Mouse (Mus musculus): Measurements from ENCODE around the gene Tmem262.
A peak's percentile ranks its signal among the peaks of the same experiment; 100 is the strongest.
"Not testable (repeated sequence)": the region's sequence is repeated elsewhere in the genome, so short reads cannot be mapped to it uniquely, and the experiment has no call there.

Tmem262 gene

DNA sequence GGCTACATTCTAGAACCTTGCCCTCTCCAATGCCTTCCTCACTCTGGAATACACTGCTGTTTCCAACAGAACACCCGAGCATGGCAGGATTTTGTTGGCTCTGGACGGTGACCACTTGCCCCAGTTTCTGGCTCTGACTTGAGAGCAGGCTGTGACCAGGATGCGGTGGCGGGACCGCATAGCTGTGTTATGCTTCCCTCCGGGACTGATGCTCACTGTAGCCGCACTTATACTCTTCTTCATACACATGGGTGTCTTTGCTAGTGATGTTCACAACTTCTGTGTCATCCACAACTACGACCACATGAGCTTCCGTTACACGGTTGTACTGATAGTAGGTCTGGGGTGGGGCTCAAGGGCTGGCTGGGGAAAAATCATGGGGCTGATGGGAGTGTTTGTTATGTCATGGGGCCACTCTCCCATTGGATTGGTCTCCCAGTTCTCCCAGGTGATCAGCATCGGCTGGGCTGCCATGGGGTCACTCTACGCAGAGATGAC lies at the start of gene Tmem262:
Gene Tmem262, plus strand, starts transcription at position 51 of the 498 bp plus-strand sequence.
- DNase-seq, result no peak

DNA sequence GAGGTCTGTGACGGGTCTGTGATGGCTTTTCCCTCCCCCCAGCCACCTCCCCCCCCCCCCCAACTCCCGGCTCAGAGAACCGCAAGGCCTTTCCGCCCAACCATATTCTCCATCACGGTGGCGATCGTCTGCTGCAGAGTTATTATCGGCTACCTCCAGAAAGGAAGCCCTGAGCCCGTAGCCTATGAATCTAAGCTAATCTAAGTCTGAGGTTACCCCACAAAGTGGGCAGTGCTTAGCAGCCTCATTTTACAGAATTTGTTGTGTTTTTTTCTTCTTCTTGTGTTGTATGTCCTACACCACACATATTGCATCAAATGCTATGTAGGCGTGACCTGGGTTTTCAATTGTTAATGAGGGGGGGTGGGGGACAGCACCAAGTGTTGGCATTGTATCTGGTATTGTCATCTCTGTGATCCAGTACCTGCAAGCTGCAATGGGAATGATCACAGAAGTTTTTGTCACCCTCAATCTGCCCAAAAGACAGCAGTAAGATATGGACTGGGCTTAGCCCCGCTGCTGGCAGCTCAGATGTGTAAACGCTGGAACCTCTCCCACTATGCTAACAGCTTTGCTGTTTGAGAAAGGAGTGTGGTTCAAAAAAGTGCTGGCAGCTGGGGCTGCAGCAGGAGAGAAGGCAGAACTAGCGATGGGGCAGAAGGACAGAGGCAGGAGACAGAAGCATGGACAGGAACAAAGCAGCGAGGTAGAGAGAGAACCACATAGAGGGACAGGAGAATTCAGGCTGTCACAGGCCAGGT lies 49.1 kb upstream of the Tmem262 start:
- DNase-seq, result no peak

DNA sequence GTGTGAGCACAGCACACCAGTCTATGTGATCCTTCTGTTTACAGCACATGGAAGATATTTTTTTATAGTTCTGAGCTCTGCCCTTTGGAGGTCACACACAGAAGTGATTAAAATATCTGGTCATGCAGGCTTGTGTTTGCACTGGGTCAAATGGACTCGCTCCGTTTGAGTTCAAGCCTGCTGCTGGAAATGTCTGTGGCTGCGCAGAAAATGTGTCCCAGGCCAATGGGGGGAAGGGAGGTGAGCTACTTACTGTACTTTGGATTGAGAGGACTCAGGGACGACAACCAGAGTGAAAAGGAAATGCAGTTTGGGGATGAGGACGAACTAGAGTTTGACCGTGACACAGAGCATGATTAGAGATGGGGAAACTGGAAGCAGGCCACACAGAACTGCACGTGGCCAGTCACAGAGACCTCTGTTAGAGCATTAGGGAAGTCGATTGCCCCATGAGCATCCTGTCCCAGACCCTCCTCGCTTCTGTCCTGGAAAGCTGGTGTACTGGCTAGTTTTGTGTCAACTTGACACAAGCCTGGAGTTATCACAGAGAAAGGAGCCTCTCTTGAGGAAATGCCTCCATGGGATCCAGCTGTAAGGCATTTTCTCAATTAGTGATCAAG lies 43.8 kb upstream of the Tmem262 start:
- no peak for DNase-seq

DNA sequence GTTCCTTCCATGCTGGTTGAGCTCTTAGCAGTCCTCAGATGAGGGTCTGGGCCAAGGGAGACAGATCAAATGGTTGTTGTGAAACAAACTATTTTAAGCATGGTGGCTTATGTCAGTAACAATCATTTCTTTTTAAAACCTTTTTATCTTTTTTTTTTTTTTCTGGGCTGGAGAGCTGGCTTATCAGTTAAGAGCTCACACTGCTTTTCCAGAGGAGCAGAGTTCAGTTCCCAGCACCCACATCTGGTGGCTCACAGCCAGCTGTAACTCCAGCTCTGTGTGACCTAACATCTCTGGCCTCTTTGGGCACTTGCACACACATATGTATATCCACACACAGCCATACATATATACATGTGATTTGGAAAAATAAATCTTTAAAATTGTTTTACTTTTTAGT lies 42.1 kb upstream of the Tmem262 start:
- no peak for DNase-seq

DNA sequence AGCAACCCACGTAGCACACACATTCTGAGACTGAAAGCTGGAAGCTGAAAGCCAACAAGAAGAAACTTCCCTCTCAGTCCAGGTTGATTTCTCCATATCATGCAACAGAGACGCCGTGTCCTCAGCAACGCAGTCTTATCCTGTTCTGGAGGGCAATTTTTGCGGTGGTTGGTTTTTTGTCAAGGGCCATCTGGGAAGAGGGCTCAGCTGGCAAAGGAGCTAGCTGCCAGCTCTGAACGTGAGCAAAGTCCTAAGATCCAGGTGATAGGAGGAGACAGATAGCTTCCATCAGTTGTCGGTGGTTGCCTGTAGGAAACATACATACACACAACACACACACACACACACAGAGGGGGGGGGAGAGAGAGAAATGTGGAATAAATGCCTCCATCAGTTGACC lies 41.5 kb upstream of the Tmem262 start:
- no peak for DNase-seq

DNA sequence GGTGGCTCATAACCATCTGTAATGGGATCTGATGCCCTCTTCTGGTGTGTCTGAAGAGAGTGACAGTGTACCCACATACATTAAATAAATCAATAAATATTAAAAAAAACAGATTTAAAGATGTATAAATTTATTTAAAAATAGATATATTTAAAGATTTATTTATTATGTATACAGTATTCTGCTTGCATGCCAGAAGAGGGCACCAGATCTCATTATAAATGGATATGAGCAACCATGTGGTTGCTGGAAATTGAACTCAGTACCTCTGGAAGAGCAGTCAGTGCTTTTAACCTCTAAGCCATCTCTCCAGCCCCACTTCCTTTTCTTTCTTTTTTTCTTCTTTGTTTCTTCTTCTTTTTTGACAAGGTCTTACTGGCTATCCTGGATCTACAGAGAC lies 39.8 kb upstream of the Tmem262 start:
- DNase-seq, result no peak

DNA sequence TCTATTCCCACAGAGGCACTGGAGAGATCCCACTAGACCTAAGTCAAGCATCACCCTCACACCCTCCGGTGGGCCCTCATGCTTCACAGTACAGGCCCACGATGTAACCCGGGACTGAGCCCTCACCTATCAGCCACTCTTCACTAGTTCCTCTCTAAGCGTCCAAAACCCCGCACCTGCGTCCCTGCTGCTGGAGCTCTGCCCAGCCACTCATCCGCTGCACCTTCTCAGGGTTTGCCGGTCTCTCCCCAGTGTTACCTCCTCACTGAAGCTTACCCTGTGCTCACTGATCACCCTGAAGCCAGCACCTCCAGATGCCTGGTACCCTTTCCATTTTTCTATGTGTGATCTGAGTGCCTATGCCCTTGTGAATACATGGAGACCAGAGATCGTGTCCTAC lies 37.5 kb upstream of the Tmem262 start:
- no peak for DNase-seq

DNA sequence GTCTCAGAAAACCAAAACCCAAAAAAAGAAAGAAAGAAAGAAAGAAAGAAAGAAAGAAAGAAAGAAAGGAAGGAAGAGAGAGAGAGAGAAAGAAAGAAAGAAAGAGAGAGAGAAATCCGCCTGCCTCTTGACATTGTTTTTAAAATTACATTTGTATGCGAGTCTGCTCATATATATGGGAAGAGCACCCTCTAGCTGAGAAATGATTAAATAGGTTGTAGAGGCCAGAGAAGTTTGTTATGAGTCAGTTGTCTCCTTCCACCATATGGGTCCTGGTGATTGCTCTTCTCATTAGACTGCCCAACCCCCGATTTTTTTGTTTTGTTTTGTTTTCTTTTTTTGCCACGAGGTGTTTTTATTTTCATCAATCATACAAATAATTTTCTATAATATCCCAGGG lies 35.7 kb upstream of the Tmem262 start:
- DNase-seq, result not testable (repeated sequence)

DNA sequence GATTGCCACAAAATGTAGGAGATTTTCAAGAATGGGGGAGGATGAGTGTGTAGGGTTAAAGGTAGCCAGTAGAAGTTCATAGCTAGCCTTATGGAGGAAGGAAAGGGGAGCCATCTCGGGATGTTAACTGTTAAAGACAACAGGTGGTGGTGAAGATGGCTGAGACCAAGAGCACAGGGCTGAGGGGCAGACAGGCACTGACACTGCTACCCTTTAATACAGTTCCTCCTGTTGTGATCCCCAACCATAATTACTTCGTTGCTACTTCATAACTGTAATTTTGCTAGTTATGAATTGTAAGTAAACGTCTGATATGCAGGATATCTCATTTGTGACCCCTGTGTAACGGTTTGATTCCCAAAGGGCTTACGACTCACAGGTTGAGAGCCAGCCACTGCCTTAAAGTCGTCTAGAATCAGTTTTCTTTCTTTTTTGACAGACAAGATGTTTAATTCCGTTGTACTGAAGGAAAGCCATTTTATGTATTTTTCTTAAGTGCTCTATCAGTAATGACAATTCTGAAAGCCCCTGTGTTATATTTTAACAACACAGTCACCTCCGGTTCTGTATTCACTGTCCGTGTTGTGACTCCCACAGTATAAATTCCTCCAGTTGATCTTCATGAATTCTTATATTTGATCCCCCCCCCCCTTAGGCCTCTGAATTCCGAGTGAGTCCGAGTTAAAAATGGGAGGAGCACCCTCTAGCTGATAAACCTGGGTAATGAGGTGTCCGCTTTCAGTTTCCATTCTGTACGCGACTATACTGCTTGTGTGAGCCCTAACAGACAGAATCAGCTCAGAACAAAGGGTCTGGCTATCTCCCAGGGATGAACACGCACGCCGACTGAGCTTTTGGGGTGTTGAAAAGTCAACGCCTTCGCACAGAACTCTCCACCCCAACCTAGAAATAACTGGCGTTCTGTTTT lies 34.2 kb upstream of the Tmem262 start:
- no peak for DNase-seq

DNA sequence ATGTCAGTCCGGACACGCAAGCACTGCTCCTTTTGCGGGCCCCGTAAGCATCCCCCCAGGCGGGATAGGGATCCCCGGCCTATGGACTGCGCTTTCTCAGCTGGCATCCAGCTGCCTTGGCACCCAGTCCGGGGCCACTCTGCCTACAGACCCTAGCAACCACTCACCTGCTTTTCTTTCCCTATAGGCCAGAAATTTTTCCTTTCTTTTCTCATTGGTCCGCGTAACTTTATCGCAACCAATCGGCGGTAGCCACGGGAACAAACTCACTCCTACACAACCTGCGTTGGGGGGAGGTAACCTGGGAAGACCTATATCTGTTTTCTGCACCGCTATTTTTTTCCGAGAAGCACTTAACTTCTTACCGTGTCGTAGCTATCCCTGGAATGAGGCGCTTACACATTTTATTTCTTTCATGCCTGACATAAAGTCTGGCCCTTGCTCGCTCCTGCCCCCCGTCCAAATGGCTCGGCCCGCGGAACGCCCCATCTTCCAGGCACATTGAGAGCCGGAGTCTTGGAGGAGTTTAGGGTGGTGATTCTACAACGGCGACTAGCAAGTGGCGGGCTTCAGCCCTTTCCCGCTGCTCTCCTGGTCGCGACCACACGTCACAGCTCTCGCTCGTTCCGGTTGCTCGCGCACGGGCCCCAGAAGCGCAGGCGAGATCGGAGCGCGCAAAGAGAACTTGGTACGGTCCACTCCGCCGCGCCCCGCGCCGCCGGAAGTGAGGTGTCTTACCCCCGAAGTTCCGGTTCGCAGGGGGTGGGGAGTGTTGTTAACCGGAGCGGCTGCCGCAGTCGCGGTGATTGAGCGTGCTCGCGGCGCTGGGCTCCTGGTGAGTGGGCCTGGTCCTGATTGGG lies 33.3 kb upstream of the Tmem262 start, which contains the start of gene Syvn1:
Gene Syvn1, plus strand, starts transcription at position 283 of the 860 bp plus-strand sequence.
- DNase-seq, result peak; percentile 90

DNA sequence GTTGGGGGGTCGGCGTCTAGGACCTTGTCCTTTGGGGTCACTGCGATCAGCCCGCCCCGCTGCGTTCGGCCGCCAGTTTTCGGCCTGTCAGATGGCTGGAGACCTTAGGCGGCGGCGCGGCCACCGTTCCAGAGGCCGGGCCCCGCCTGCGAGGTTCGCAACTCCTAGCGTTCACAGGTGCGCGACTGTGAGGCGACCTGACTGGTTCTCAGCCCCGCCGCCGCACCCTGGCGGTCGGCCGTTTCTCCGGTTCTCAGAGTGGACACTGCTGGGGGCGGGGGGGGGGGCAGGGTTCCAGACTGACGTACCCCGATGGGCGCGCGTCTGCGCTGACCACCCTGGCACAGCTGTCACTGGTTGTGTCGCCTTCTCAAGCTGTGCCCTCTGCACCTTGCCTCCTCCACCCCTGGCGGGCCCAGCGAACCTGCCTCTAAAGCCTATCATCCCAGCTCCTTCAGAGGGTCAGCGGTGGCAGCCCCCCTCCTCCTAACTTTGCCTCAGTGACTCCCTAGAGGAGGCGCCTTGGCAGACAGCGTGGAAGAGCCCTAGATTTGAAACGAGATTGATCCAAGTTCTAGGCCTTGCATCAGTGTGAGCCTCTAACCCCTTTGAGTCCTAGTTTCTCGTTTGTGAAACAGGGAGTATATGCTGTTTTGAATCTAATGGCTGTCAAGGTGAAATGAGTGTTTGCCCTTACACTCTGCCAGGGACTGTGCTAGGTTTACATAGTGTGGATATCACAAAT lies 32.5 kb upstream of the Tmem262 start:
- DNase-seq, result no peak

DNA sequence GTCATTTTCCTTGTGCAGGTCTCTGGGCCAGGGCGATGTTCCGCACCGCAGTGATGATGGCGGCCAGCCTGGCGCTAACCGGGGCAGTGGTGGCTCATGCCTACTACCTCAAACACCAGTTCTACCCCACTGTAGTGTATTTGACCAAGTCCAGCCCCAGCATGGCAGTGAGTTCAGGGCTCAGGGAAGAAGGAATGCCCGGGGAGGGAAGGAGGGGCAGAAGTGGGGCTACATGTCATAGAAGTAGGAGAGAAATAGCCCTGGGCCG lies 32.0 kb upstream of the Tmem262 start:
- DNase-seq, result no peak

DNA sequence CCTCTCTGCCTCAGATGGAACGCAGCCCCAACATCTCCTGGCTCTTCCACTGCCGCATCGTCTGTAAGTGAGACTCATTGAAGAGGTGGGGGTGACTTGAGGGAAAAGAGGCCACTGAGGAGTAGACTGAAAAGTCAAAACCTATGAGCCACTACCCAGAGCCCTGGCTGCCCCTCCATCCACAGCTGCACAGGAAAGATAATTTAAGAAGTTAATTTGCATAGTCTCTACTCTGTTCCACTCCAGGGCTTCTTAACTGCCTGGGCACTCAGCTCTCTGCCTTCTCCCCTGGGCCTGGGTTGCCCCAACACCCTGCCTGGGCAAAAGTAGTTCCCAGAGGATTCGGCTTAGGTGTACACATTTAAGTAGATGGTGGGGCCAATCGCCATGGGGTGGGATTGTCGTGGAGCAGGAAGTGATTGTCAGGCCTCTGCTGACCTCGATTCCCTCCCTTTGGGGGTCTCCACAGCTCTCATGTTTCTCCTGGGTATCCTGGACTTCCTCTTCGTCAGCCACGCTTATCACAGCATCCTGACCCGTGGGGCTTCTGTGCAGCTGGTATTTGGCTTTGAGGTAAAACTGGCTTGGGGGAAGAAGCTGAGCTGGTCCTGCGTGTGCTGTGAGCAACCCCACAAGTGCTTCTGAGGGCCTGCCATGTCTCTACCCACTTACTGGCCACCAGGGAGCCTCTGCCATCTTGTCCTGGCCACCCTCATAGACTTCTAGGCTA lies 31.0 kb upstream of the Tmem262 start:
- DNase-seq, result no peak

DNA sequence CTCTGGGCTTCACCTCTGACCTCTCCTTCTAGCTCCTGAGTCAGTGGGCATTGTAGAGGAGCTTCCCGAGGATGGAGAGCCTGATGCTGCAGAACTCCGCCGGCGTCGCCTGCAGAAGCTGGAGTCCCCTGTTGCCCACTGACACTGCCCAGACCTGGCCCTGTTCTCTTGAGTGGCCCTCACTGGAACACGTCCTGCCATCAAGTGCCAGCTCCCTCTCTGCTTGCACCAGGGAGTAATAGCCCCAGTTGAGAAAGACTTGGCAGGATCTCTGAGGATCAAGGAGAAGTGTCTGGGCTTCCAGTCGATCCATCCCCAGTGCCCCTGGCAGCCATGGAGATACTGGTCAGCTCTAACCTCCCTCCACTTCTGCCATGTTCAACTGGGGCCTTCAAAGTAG lies 27.3 kb upstream of the Tmem262 start:
- no peak for DNase-seq

DNA sequence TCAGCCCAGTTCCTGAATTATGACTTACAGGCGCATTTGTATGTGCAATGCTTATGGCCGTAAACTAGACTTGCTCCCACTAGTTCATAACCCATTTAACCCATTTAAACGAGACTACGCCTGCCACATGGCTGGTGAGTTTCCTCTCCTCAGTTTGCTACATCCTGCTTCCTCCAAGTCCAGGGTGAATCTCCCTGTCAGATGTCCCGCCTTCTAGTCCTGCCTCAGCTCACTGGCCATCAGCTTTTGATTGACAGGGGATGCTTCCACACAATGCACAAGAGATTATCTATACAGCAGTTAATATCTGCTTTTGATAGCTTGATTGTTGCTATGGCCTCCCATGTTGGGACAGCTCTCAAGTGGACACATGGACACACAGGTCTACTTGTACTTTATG lies 25.5 kb upstream of the Tmem262 start:
- no peak for DNase-seq

DNA sequence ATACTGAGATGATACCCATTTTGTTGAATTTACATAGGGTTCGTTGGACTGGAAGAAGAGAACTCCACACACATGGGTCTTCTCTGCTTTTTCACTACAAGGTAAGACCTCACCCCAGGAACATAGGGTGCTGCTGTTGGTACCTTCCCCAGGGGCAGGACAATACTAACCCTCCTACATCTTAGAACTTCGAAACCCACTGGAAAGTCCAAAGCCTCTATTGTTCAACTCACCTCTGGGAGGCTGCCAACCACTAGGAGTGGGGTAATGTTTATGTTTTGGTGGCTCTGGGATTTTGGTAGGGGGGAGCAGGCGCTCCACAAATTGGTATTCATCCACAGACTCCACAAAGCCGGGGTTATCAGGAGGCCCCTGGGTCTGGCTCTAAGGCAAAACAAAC lies 23.1 kb upstream of the Tmem262 start:
- no peak for DNase-seq

DNA sequence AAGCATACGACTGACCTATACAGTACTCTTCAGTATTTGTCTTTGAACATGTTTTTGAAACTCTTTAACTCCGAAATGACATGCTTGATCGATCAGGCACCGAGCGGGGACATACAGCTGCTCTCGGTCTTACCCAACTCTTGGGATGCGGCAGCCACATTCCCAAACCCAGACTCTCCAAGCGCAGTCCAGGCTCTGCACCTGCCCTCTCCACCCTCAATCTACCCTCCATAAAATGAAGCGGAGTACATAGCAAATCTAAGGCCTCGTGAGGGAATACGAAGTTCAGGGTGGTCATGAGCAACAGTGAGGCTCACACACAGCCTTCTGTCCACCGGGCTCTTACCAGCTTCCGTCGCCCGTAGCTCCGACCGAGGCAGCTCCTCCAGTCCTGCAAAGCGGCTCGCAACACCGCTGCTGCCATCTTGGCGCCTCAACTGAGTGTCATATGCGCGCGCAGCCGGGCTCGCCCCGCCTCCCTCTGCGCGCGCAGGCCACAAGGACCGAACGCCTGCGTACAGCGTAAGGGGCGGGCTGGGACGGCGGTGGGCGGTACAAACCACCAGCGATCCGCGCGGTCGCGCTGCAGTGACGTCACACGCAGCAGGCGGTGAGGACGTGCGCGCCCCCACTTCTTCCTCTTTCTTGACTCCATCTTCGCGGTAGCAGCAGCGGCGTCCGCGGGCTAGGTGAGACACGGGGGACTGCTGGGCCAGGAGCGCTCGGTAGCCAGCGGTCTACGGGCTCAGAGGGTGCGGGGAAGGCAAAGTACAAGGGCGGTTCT lies 22.3 kb upstream of the Tmem262 start, which contains the start of the genes Mrpl49 and Fau:
Gene Mrpl49, minus strand, starts transcription at position 473 of the 784 bp plus-strand sequence.
Gene Fau, plus strand, starts transcription at position 532 of the 784 bp plus-strand sequence.
- peak; percentile 99 for DNase-seq

DNA sequence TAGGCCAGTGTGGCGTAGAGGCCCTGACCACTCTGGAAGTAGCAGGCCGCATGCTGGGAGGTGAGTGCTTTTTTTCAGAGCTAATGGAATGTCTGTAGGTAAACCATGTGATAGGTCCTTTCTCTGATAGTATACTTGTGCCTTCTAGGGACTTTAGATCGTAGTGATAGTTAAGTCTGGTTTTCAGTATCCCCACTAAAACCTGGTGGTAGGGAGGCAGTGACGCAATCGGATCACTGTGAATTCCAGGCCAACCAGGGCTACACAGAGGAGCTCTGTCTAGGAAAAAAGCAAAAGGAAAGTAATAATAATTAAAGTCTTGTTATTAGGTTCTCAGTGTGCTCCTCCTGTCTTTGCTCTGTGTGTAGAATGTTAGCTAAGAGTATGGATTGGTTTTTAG lies 21.3 kb upstream of the Tmem262 start:
- DNase-seq, result no peak

DNA sequence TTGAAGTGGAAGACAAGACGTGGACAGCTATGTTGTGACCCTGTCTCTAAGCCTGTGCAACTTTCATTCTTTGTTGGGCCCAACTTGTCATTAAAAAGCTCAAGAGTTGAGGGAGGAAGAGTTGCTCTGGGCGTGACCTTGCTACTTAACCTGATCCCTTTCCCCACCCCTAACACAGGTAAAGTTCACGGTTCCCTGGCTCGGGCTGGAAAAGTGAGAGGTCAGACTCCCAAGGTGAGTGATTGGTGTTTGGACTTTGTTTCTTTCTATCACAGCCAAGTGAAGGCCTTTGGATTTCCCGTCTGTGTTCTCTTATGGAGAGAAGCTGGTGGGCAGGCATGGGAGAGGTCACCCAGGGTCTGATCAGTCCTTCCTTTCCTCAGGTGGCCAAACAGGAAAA lies 20.9 kb upstream of the Tmem262 start:
- DNase-seq, result no peak

DNA sequence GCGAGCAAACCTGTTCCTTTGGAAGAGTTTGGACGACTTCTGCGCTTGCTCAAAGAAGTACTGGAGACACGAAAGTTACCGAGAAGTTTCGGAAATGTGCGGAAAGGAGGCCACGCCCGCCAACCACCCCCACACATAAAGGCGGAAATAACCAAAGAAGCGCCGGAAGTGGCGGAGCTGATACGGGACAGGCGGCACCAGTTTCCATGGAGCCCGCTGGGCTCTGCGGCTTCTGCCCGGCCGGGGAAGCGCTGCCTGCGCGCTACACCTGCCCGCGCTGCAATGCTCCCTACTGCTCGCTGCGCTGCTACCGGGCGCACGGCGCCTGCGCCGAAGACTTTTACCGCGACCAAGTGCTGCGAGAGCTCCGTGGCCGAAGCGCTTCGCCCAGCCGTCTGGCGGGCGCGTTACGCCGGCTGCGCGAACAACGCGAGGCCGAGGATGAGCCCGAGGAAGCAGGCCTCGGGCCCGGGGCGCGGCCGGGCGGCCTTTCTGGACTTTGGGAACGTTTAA lies 18.8 kb upstream of the Tmem262 start, which contains the start of gene Znhit2:
Gene Znhit2, plus strand, starts transcription at position 172 of the 513 bp plus-strand sequence.
- peak; percentile 92 for DNase-seq
